Mouse (Mus musculus): Measurements from ENCODE around the gene Pim3. TPM values are rescaled to one million over a fixed set of nuclear protein-coding genes. Genes with fewer than 3 reads are reported as not detected.

Pim3 gene
- total and polyA plus RNA-seq, 2 experiments from 2014 or later, result 72.5 to 95.4 TPM

DNA sequence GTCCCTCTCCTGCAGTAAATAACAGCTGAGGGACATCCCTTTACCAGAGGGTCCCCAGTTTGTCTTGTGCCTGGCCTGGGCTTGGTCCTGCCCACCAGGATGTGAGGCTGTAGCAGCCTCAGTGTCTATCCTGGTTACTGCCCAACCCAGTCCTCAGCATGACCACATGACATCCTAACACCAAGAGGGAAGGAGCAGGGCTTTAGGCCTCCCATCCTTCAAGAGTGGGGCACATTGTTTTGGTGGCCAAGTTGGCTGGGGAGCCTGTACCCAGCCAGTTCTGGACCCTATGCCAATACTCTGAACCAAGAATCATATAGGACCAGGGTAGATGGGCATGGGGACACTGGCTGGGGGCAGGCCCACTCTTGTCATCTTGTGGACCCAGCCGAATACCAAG, 13.3 kb upstream of the Pim3 start:
- Histone ChIP-seq H3K4me3 (ENCODE audit: low read depth, low read length) (no peak overlapping the region), H3K4me2 (ENCODE audit: low read depth, low read length, poor library complexity, severe bottlenecking) (no peak overlapping the region), H3K9me3 (ENCODE audit: low read length) (no peaks in the 10 kb centered on the region), H3K9ac (replicated peaks; ENCODE audit: low read length, poor library complexity, severe bottlenecking) (no peak overlapping the region), H3K27ac (ENCODE audit: low read depth, low read length) (no peak overlapping the region), H3K4me1 (ENCODE audit: insufficient read depth, low read length) (no peaks in the 10 kb centered on the region), H3K27me3 (ENCODE audit: insufficient read depth, low read length) (no peaks in the 10 kb centered on the region), H3K36me3 (ENCODE audit: insufficient read depth, low read length) (no peaks in the 10 kb centered on the region)
- DNase-seq (ENCODE audit: low spot score), result no peak
- no peak for TF ChIP-seq CTCF (IDR thresholded peaks at IDR 0.05)
- ATAC-seq (ENCODE audit: low FRiP score), result no peak
- 100% methylated on average over 1 of the region's 1 CpGs for WGBS

DNA sequence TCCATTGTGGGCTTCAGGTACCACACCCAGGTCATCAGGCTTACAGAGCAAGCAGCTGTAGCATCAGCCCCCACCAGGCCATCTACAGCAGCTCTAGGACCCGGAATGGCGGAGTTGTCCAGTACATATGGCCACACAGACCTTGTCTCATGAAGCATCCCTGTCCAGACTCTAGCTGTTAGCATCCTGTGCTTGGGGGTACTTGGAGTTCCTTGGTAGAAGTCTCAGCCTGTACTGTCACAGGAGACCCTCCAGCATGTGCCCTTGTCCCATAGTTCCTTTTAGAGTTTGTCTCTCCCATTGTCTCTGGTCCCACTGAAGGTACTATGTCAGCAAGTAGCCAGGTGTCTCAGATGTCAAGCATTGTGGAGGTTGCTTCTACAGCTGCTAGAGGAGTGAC, 12.4 kb upstream of the Pim3 start:
- Histone ChIP-seq H3K27ac (ENCODE audit: low read depth, low read length) (no peak overlapping the region), H3K9me3 (ENCODE audit: low read length) (no peaks in the 10 kb centered on the region), H3K4me3 (ENCODE audit: low read depth, low read length) (no peak overlapping the region), H3K4me2 (ENCODE audit: low read depth, low read length, poor library complexity, severe bottlenecking) (no peak overlapping the region), H3K9ac (replicated peaks; ENCODE audit: low read length, poor library complexity, severe bottlenecking) (no peak overlapping the region), H3K27me3 (ENCODE audit: insufficient read depth, low read length) (no peaks in the 10 kb centered on the region), H3K4me1 (ENCODE audit: insufficient read depth, low read length) (no peaks in the 10 kb centered on the region), H3K36me3 (ENCODE audit: insufficient read depth, low read length) (no peaks in the 10 kb centered on the region)
- no peak for TF ChIP-seq CTCF (IDR thresholded peaks at IDR 0.05)
- DNase-seq (ENCODE audit: low spot score) (no peak), ATAC-seq (ENCODE audit: low FRiP score) (no peak)
- WGBS, result 95% methylated on average over 2 of the region's 2 CpGs

DNA sequence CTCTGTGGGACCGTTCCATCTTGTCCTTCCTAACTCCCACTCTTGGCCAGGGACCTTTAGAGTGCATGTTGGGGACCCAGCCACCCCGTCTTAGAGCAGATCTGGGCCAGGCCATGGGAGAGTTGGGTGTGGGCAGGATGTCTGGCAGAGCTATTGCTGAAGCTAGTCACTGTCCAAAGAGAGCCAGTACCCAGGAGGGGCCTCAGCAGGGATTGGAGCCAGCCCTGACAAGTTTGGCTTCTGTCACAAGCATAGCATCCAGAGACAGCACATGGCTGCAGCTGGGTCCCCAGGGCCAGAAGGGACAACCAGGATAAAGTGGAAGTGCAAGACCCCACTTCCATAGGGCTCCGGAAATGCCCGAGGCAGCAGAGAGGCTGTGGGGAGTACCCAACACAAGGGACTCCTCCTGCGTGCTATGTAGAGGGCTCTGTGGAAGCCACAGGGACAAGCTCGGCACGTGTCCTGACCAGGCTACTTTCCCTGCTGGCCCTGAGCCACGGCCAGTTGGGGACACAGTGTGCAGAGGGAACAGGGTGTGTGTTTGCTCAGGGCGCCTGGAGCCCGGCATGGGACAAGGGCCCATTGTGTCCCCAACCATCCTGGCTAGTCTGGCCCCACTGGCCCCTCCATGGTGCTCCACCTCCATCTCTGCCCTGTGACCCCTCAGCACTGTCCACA, 11.7 kb upstream of the Pim3 start:
- peak; percentile 69 for DNase-seq (ENCODE audit: low spot score)
- H3K27ac ChIP-seq (ENCODE audit: low read depth, low read length), result no peak overlapping the region
- H3K4me1 ChIP-seq (ENCODE audit: insufficient read depth, low read length), result no peaks in the 10 kb centered on the region
- no peak for TF ChIP-seq CTCF (IDR thresholded peaks at IDR 0.05)
- H3K9ac ChIP-seq (replicated peaks; ENCODE audit: low read length, poor library complexity, severe bottlenecking), result no peak overlapping the region
- H3K4me3 ChIP-seq (ENCODE audit: low read depth, low read length), result no peak overlapping the region
- no peaks in the 10 kb centered on the region for H3K36me3 ChIP-seq (ENCODE audit: insufficient read depth, low read length)
- no peaks in the 10 kb centered on the region for H3K9me3 ChIP-seq (ENCODE audit: low read length)
- WGBS, result 52% methylated on average over 10 of the region's 10 CpGs
- no peaks in the 10 kb centered on the region for H3K27me3 ChIP-seq (ENCODE audit: insufficient read depth, low read length)
- peak; percentile 78 for ATAC-seq (ENCODE audit: low FRiP score)
- no peak overlapping the region for H3K4me2 ChIP-seq (ENCODE audit: low read depth, low read length, poor library complexity, severe bottlenecking)

DNA sequence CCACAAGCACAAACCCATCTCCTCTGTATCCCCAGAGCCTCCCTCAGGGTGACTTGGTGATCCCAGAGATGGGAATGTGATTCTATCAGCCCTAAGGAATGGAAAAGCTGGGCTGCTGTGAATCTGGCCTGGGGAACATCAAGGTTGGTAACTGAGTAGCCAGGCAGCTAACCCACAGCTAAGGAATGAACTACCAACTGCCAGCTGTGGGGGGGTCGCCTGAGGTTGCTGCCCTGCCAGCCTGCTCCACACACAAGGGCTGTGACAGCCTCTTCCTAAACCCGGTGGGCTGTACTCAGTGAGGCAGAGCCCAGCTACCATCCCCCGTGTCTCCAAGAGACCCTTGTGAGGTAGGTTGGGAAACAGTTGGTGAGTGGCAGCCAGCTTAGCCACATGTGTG, 10.9 kb upstream of the Pim3 start:
- Histone ChIP-seq H3K4me1 (ENCODE audit: insufficient read depth, low read length) (no peaks in the 10 kb centered on the region), H3K27ac (ENCODE audit: low read depth, low read length) (no peak overlapping the region), H3K4me3 (ENCODE audit: low read depth, low read length) (no peak overlapping the region), H3K27me3 (ENCODE audit: insufficient read depth, low read length) (no peaks in the 10 kb centered on the region), H3K9ac (replicated peaks; ENCODE audit: low read length, poor library complexity, severe bottlenecking) (no peak overlapping the region), H3K4me2 (ENCODE audit: low read depth, low read length, poor library complexity, severe bottlenecking) (no peak overlapping the region), H3K36me3 (ENCODE audit: insufficient read depth, low read length) (no peaks in the 10 kb centered on the region), H3K9me3 (ENCODE audit: low read length) (no peaks in the 10 kb centered on the region)
- no peak for ATAC-seq (ENCODE audit: low FRiP score)
- no peak for DNase-seq (ENCODE audit: low spot score)
- no peak for TF ChIP-seq CTCF (IDR thresholded peaks at IDR 0.05)
- WGBS, result 60% methylated on average over 3 of the region's 3 CpGs

DNA sequence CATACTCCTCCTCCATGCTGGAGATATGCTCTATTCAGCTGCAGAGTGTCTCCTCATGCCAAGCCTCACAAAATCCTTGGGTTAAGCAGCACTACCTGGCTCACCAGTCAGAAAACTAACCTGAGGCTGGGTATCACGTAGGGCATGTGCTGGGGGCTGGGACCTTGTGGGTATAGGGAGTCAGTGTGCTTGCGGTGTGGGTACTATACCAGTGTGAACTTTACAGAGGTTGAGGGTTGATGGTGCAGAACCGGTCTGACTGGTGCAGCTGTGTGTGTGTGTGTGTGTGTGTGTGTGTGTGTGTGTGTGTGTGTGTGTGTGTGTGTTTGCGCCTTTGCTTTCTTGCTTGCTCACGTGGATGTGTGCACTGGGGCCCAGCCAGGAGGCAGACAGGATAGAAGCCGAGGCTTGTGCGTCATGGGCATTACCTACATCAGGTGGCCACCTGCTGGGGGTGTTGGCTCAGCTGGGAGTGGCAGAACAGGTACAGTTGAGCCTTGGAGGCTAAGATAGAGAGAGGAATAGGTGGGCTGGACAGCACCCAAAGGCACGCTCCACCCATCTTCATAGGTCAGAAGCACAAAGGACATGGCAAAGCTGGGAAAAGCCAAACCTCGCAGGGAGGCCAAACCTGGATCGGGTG, 10.4 kb upstream of the Pim3 start:
- WGBS, result 86% methylated on average over 10 of the region's 10 CpGs
- H3K4me1 ChIP-seq (ENCODE audit: insufficient read depth, low read length), result no peaks in the 10 kb centered on the region

DNA sequence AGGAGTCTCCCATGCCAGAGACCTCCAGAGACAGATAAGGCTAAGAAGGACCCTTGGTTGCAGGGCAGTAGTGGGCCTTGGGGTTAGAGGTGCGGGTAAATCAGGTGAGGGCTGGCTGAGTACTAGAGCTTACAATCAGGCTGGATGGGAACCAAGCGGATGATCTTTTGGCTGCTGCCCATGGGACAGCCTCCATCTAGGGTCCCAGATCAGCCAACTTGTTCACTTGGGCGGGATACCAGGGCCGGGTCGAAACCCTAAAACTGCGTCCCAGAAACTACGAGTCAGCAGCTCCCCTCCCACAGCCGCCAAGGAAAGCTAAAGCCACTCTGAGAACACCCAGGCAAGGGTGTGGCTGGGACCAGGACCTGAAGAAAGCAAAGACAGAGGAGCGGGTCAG, 8.9 kb upstream of the Pim3 start:
- ATAC-seq (ENCODE audit: low FRiP score) (no peak), DNase-seq (ENCODE audit: low spot score) (no peak)
- 90% methylated on average over 9 of the region's 9 CpGs for WGBS
- H3K9me3 ChIP-seq (ENCODE audit: low read length), result no peaks in the 10 kb centered on the region
- no peaks in the 10 kb centered on the region for H3K36me3 ChIP-seq (ENCODE audit: insufficient read depth, low read length)
- H3K4me2 ChIP-seq (ENCODE audit: low read depth, low read length, poor library complexity, severe bottlenecking), result no peak overlapping the region
- no peaks in the 10 kb centered on the region for H3K4me1 ChIP-seq (ENCODE audit: insufficient read depth, low read length)
- H3K27me3 ChIP-seq (ENCODE audit: insufficient read depth, low read length), result no peaks in the 10 kb centered on the region
- no peak overlapping the region for H3K27ac ChIP-seq (ENCODE audit: low read depth, low read length)
- H3K9ac ChIP-seq (replicated peaks; ENCODE audit: low read length, poor library complexity, severe bottlenecking), result no peak overlapping the region
- TF ChIP-seq CTCF (IDR thresholded peaks at IDR 0.05), result no peak
- H3K4me3 ChIP-seq (ENCODE audit: low read depth, low read length), result no peak overlapping the region

More for the DNA sequence above, 10.4 kb upstream of the Pim3 start:
- H3K27ac ChIP-seq (ENCODE audit: low read depth, low read length), result no peak overlapping the region
- H3K27me3 ChIP-seq (ENCODE audit: insufficient read depth, low read length), result no peaks in the 10 kb centered on the region
- no peaks in the 10 kb centered on the region for H3K36me3 ChIP-seq (ENCODE audit: insufficient read depth, low read length)
- H3K9me3 ChIP-seq (ENCODE audit: low read length), result no peaks in the 10 kb centered on the region
- H3K4me3 ChIP-seq (ENCODE audit: low read depth, low read length), result no peak overlapping the region
- ATAC-seq (ENCODE audit: low FRiP score), result no peak
- no peak overlapping the region for H3K9ac ChIP-seq (replicated peaks; ENCODE audit: low read length, poor library complexity, severe bottlenecking)
- H3K4me2 ChIP-seq (ENCODE audit: low read depth, low read length, poor library complexity, severe bottlenecking), result no peak overlapping the region
- no peak for TF ChIP-seq CTCF (IDR thresholded peaks at IDR 0.05)
- no peak for DNase-seq (ENCODE audit: low spot score)

Data from midbrain, postnatal 0 days (tissue).